Mouse (Mus musculus): Measurements from ENCODE around the gene Shroom3. TPM values are rescaled to one million over a fixed set of nuclear protein-coding genes. Genes with fewer than 3 reads are reported as not detected.
A peak's percentile ranks its signal among the peaks of the same experiment; 100 is the strongest.

Gene Shroom3
- polyA plus RNA-seq, 1 experiment: 2.6 TPM

DNA sequence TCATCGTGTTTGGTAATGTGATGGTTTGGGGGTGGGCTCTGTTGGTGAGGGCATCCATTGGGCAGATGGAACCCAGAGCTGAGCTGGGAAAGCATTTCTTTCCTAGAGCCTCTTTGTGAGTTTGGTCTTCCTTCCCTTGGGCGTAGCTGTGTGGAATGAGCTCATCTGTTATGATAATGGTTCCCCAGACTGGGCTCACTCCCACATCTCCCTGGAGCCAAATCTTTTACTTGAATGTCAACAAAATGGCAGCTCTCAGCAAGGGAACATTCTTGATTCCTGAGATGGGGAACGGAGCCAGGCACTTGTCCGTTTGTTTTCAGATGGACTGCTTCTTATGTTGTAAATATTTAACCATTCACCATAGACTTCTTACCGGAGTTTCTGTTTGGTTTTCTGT, 158.2 kb downstream of the Shroom3 start:
- DNase-seq (ENCODE audit: extremely low spot score in 1 of 2, low spot score in 1 of 2): peak in 1 of 2 experiments; percentile 36

GRCm38 (mm10) chr5:92842417-92842816, 159.2 kb downstream of the Shroom3 start:
- DNase-seq (ENCODE audit: extremely low spot score in 1 of 2, low spot score in 1 of 2): no peak

DNA sequence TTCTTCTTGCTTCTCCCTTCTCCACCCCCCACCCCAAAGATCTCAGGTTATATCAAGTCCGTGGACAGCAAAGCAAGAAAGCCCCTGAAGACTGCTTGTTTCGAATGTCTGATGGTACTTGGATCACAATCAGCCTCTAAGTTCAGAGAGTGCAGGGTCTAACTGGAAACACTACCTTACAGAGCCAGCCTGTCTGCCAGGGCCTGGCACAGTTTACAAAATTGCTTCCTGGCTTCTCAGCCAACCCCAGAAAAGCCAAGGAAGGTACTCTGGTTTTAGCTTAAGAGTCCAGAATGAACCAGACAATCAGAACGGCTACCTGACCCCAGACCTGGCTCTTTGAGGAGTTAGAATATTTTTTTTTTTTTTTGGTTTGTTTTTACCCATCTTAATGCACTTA, 159.6 kb downstream of the Shroom3 start:
- DNase-seq (ENCODE audit: extremely low spot score in 1 of 2, low spot score in 1 of 2): no peak

DNA sequence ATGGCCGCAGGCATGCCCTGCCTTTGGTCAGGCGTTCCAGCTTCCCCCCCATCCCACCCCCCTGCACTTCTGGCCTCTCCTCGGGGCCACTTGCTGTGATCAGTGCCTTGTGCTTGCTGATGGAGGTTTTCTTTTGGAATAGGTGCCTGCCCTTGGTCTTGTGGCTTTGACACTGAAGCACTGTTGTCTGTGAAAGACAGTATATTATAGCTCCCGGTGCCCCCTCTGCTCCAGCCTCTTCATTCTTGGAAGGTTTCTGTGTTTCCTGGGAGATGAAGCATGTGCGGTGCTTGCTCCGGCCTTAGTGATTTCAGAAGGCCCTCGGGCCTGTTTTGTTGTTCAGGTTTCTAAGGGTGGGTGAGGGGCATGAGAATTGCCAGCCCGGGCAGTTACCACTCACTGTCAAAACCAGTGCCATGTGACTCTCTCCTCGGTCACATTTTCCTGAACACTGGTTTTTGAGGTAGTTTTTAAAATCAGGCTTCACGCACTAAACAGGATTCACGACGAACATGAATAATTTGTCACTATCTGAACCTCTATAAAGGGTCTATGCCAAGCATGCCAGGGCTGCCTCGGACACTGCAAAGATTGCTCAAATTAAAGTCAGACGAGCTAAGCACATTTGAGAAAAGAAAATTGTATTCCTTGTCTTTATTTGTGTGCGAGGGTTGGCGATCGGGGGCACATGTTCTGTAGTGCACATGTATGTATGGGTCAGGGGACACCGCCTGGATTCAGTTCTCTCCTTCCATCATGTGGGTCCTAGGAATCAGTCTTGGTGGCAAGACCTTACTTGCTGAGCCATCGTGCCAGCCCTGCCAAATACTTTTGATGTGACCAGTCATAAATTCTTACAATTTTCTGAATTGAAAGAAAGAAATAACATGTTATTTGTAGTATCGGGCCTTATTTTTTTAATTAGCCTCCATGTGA, 160.9 kb downstream of the Shroom3 start:
- no peak for DNase-seq (ENCODE audit: extremely low spot score in 1 of 2, low spot score in 1 of 2)

DNA sequence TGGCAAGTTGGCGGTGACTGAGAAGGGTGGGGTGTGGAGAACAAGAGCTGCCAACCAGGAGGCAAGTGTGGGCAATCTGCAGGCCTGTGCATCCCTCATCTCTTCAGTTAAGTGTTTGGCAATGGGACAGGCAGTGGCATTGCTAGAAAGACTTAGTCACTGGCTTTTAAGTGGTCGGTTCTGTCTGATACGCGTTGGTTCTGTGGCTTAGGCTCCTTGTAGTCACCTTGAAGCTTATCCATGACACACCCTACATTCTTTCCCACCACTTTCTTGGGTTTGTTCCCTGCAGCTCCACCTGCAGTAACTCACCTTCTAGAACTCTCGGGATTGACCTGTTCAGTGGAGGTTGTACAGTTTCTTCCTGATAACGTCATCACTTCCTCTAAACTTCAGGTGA, 166.5 kb downstream of the Shroom3 start:
- no peak for DNase-seq (ENCODE audit: extremely low spot score in 1 of 2, low spot score in 1 of 2)

DNA sequence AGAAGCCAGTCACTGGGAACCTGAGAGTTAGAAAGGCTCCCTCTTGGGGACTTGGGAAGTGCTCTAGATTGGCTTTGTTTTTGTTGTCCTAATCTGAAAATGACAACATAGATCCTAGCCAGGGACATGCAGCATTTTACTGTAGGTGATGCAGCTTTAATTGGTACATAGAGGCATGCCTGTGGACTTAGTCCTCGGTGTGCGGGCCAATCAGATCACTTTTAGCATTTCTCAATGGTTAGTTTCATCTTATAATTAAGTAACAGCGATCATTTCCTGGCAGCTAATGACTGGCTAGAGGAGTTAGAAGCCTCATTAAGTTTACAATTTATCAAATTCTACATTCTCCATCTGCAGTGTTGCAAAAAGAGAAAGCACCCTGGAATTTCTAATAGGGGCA, 167.7 kb downstream of the Shroom3 start:
- DNase-seq (ENCODE audit: extremely low spot score in 1 of 2, low spot score in 1 of 2): no peak

GRCm38 (mm10) chr5:92854983-92855382, 171.7 kb downstream of the Shroom3 start:
- DNase-seq (ENCODE audit: extremely low spot score in 1 of 2, low spot score in 1 of 2): no peak

DNA sequence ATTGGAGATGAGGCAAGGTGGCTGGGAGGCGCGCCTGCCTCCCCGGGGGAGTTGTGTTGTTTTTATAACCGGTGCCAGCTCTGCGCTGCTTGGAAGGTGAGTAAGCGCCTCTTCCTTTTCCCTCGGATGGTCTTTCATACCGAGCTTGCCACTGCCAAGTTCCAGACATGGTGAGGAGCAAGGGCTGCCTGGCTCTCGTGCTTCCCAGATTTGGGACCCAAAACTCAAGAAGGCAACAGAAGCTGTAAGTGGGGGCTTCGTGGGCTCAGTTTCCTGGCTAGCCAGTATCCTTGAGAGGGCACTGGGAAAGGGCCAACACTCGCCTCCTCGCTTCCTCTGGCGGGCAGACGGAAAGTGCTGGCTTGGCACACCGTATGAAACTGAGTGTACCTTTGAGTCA, 173.1 kb downstream of the Shroom3 start:
- peak in 1 of 2 experiments; percentile 43 for DNase-seq (ENCODE audit: extremely low spot score in 1 of 2, low spot score in 1 of 2)

DNA sequence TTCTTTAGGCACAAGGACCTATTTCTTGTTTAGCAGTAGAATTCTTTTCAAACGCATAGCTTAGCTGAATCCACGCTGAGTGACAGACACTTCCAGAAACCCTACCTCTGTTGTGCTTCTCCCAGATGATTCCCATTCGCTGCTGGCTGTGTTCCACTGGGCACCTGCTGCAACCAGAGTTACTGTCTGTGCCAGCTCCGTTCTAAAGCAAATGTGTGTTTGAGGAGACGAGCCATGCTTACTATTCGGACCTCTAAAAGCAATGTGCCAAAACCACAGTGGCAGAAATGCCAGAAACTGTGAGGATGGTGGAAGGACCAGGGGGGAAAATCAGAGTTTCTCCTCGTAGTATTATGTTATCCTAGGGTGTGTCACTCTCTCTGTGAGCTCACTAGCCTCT, 173.9 kb downstream of the Shroom3 start:
- no peak for DNase-seq (ENCODE audit: extremely low spot score in 1 of 2, low spot score in 1 of 2)

GRCm38 (mm10) chr5:92858104-92858503, 174.9 kb downstream of the Shroom3 start:
- no peak for DNase-seq (ENCODE audit: extremely low spot score in 1 of 2, low spot score in 1 of 2)

GRCm38 (mm10) chr5:92858576-92858975, 175.3 kb downstream of the Shroom3 start:
- no peak for DNase-seq (ENCODE audit: extremely low spot score in 1 of 2, low spot score in 1 of 2)

DNA sequence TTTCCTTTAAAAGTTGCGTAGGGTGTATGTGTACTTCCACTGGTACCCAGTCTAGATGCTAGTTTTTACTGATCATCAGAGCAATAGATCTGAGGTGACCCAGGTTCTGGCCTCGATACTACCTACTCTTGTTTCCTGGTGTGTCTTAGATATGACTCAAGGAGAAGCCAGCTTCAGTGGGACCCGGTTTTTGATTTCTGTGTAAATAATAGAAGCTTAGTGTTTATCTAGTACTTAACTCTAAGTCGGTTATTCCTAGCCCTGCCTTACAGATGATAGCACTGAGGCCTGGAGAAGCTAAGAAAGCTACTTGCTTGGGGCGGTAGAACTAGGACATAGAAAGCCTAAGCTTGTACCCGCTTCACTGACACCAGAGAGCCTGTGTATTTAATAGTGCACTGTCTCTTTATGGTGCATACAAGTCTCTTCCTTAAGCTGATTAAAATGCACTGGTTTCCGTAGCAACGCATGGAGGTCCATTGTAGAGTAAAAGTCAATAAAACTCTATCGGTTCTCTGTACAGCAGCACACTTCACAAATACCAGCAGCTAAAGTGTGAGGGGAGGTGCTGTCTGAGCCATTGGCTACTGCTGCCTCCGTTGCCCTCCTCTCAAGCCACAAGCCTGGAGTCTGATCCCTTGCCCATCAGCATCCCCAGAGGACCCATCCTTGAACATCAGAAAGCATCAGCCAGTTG, 178.3 kb downstream of the Shroom3 start:
- DNase-seq (ENCODE audit: extremely low spot score in 1 of 2, low spot score in 1 of 2): no peak

GRCm38 (mm10) chr5:92865090-92865489, 181.9 kb downstream of the Shroom3 start:
- no peak for DNase-seq (ENCODE audit: extremely low spot score in 1 of 2, low spot score in 1 of 2)

GRCm38 (mm10) chr5:92866546-92866945, 183.3 kb downstream of the Shroom3 start:
- no peak for DNase-seq (ENCODE audit: extremely low spot score in 1 of 2, low spot score in 1 of 2)

- DNase-seq (ENCODE audit: extremely low spot score in 1 of 2, low spot score in 1 of 2): no peak
Measured at GRCm38 (mm10) chr5:92867253-92867652, 184.0 kb downstream of the Shroom3 start.

DNA sequence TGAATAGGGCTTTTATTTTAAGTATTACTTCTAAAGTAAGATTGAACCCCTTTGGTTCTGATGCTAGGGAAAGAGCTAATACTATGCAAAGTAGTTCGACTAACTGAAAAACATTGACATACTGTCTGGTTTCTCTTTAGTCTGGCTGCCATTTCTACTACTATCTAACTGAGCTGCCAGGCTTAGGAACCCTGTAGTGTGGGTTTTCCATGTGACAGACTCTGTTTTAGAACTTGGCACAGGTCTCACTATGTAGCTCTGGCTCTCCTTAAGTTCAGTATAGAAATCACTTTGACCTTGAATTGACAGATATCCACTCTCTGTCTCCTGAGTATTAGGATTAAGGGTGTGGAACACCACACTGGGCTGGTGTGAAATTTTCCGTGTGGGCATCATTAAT, 185.0 kb downstream of the Shroom3 start:
- DNase-seq (ENCODE audit: extremely low spot score in 1 of 2, low spot score in 1 of 2): no peak

DNA sequence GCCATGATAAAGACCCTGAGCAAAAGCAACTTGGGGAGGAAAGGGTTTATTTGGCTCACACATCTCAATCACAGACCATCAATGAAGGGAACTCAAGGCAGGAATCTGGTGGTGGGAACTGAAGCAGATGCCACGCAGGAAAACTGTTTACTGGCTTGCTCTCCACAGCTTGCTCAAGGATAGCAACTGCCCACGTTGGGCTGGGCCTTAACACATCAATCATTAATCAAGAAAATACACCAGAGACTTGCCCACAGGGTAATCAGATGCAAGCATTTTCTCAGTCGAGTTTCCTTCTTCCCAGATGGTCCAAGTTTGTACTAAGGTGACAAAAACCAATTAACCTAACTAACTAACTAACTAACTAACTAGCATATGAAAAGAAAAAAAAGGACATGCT, 187.8 kb downstream of the Shroom3 start:
- DNase-seq (ENCODE audit: extremely low spot score in 1 of 2, low spot score in 1 of 2): no peak

GRCm38 (mm10) chr5:92872182-92872581, 188.9 kb downstream of the Shroom3 start:
- DNase-seq (ENCODE audit: extremely low spot score in 1 of 2, low spot score in 1 of 2): peak in 1 of 2 experiments; percentile 39

DNA sequence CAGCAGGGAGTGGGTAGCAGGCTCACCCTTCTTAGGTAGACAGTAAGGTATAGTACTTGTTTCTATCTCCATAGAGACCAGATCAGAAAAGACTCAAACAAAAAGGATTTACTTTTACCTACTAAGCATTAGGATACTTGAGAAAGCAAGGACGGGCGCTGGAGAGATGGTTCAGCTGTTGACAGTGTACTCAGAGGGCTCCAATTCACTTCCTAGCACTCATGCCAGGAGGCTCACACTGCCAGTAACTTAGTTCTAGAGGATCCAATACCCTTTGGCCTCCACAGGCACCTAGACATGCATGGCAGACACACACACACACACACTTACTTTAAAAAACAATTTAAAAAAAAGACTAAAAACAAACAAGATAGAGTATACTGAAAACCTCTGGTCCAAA, 189.8 kb downstream of the Shroom3 start:
- DNase-seq (ENCODE audit: extremely low spot score in 1 of 2, low spot score in 1 of 2): no peak

DNA sequence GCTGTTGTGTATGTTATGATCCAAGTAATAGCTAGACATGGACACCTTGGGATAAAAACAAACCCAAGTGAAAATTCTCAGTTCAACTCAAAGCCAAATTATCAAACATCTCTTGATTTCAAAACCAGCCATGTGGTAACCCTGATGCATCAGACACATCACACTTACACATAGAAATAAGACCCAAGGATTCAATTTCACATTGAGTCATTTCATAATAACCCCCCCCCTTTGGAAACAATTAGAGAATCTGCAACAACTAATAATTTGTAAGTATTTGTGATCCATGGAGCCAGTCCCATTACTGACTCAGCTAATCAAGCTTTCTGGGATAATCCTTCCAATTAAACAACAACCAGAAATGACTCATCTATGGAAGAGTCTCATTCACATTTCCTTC, 190.3 kb downstream of the Shroom3 start:
- DNase-seq (ENCODE audit: extremely low spot score in 1 of 2, low spot score in 1 of 2): no peak

DNA sequence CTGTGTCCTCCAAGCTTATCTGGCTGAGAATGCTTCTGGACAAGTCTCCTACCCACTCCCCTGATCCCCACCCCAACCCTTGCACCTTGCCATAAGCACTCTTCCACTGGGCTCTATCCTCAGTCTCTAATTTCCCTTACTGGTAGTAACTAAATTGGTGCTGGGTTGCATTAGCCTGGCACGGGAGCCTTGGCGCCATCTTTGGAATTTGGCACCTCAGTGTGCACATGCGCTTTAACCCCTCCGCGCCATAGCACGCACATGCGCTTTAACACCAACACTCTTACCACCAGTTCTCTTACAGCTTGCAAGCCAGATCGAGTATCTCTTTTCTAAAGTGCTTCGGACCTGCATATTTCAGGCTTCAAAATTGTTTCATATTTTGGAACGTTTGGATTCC, 192.6 kb downstream of the Shroom3 start:
- DNase-seq (ENCODE audit: extremely low spot score in 1 of 2, low spot score in 1 of 2): no peak

DNA sequence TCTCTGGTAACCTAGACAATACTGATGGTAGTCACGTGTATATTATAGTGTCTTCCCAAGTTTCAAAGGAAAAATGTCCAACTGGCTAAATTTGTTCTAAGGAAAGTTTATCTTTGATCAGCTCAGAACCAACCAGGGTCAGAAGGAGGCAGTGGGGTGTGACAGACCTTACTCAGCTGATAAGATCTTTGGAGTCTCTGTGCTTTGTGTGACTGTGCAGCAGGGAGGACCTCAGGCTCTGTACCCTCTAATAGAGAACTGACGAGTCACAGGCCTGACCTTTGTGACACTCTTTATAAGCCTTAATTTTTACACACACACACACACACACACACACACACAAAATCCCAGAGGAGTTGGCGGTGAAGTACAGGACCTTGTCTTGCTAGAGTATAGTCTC, 193.9 kb downstream of the Shroom3 start:
- DNase-seq (ENCODE audit: extremely low spot score in 1 of 2, low spot score in 1 of 2): no peak
